Mouse (Mus musculus) hindbrain, embryonic 16.5 days (tissue): ENCODE measurements around the gene Cyp4f15. TPM values are rescaled to one million over a fixed set of nuclear protein-coding genes. Genes with fewer than 3 reads are reported as not detected.
"Not testable (repeated sequence)": the region's sequence is repeated elsewhere in the genome, so short reads cannot be mapped to it uniquely, and the experiment has no call there.

ENCODE experiments used
- ATAC-seq: fragments of 200-750 bp; cut with Nextera tagmentation; 2 replicates; pipeline ENCODE4 v1.8.0; 2017; ENCODE audit warnings: moderate TSS enrichment, moderate library complexity
- H3K27ac ChIP-seq: fragments of 300-500 bp; sonication (generic); 2 replicates; pipeline ENCODE4 v1.5.1; 2014; ENCODE audit warnings: low read depth, mild to moderate bottlenecking, control low read depth, low read length, moderate library complexity
- H3K27me3 ChIP-seq: fragments of 300-500 bp; sonication (generic); replicated peaks from 2 replicates; pipeline ENCODE4 v1.6.1; 2014; ENCODE audit warnings: low read length; ENCODE audit not compliant: control insufficient read depth, insufficient read depth
- H3K36me3 ChIP-seq: fragments of 300-500 bp; sonication (generic); 2 replicates; pipeline ENCODE4 v1.6.1; 2014; ENCODE audit warnings: mild to moderate bottlenecking, low read length, moderate library complexity, mixed read lengths; ENCODE audit not compliant: control insufficient read depth, insufficient read depth
- H3K4me1 ChIP-seq: fragments of 300-500 bp; sonication (generic); 2 replicates; pipeline ENCODE4 v1.6.1; 2014; ENCODE audit warnings: low read depth, low read length; ENCODE audit not compliant: control insufficient read depth, insufficient read depth
- H3K4me2 ChIP-seq: fragments of 300-500 bp; sonication (generic); 2 replicates; pipeline ENCODE4 v1.6.1; 2014; ENCODE audit warnings: mild to moderate bottlenecking, low read length, control low read depth, moderate library complexity
- H3K4me3 ChIP-seq: fragments of 300-500 bp; sonication (generic); 2 replicates; pipeline ENCODE4 v1.5.1; 2014; ENCODE audit warnings: mild to moderate bottlenecking, low read length, control low read depth, moderate library complexity
- H3K9ac ChIP-seq: fragments of 300-500 bp; sonication (generic); 2 replicates; pipeline ENCODE4 v1.6.1; 2014; ENCODE audit warnings: low read depth, mild to moderate bottlenecking, control low read depth, low read length, moderate library complexity
- H3K9me3 ChIP-seq: fragments of 300-500 bp; sonication (generic); 2 replicates; pipeline ENCODE4 v1.6.1; 2014; ENCODE audit warnings: mild to moderate bottlenecking, low read length, moderate library complexity; ENCODE audit not compliant: control insufficient read depth
- WGBS: fragments of 180-500 bp; shearing (Covaris S2); extraction: QIAGEN DNeasy Blood & Tissue Kit; methylation state at CpG from one replicate; pipeline ENCODE4 v1.1.7; 2014; 5-methylcytosine and 5-hydroxymethylcytosine counted together
- polyA plus RNA-seq: library from polyadenylated mRNA; unstranded; fragments of >200 nt; fragmentation: Nextera tagmentation; extraction: Ambion mirVana; gene quantifications from 2 replicates; pipeline ENCODE4 v1.2.1, GENCODE M21; 2015

Gene Cyp4f15
- polyA plus RNA-seq, 1 experiment from 2014 or later: 5.8 TPM

DNA sequence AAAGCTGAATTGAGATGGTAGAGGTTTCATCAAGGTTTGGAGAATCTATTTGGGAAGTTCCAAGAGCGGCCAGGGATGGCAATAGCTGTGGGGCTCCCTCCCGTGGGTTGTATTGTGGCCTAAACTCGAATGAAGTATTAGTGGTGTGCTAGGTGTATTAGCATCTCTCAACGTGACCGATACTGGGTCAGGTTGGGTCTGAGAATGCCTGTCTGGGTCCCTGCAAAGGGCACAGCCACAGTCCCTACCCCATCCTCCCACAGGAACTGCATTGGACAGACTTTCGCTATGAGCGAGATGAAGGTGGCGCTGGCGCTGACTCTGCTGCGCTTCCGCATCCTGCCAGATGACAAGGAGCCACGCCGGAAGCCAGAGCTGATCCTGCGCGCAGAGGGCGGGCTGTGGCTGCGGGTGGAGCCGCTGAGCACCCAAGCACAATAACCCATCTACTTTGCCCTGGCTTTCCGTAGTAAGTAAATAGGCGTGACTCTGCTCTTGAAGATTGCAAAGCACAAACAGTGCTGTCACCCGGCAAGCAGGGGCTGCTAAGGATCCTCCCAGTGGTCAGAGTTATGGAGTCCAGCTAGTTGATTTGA is 9.3 kb upstream of the Cyp4f15 start:
- no peaks in the 10 kb centered on the region for H3K27me3 ChIP-seq
- ATAC-seq: peak; percentile 48; the same call in 1 of the 2 replicates
- H3K4me3 ChIP-seq: no peak overlapping the region
- WGBS: 42% methylated on average over 21 of the region's 21 CpGs
- H3K27ac ChIP-seq: no peak overlapping the region
- no peaks in the 10 kb centered on the region for H3K4me1 ChIP-seq
- H3K36me3 ChIP-seq: no peaks in the 10 kb centered on the region
- H3K9ac ChIP-seq: no peak overlapping the region
- H3K9me3 ChIP-seq: no peaks in the 10 kb centered on the region
- H3K4me2 ChIP-seq: peak overlapping the region; percentile 27

DNA sequence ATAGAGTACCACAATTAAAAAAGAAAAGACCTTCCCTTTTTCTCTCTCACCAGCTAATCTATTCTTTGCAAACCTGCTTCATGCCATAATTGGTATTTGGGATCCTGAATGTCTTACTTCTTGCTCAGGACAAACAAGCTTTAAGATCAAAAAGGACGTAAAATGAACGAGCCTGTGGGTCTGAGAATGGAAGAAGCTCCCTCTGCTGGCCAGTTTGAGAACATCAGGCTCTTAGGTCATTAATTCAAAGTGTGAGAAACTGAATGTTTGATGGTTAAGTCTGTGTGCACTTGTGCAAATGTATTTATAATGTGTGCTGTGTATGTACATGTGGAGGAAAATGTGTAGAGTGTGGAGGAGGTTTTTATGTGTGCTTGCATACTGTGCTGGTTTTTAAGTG is 5.0 kb upstream of the Cyp4f15 start:
- 16% methylated on average over 2 of the region's 2 CpGs for WGBS
- H3K9ac ChIP-seq: no peak overlapping the region
- H3K4me1 ChIP-seq: no peaks in the 10 kb centered on the region
- H3K36me3 ChIP-seq: no peaks in the 10 kb centered on the region
- no peaks in the 10 kb centered on the region for H3K9me3 ChIP-seq
- H3K27me3 ChIP-seq: no peaks in the 10 kb centered on the region
- no peak overlapping the region for H3K4me3 ChIP-seq
- no peak for ATAC-seq
- H3K27ac ChIP-seq: no peak overlapping the region
- no peak overlapping the region for H3K4me2 ChIP-seq

DNA sequence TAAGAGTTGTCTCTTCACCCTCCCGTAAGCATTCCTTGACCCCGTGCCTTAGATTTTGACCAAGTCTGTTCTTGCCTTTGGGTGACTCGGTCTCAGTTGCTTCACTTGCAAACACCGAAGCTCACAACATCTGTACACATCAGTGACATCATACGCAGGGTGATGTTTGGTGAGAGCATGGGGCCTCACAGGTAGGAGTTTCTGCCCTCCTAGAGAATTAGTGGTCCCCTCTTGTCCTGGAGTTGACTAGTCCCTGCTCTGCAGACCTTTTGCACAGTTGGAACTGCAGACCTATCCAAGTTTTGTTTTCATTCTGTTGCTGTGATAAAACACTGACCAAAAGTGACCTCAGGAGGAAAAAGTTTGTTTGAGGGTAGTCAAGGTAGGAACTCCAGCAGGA is 1.3 kb downstream of the Cyp4f15 start:
- no peak overlapping the region for H3K4me3 ChIP-seq
- H3K27me3 ChIP-seq: no peaks in the 10 kb centered on the region
- 94% methylated on average over 5 of the region's 5 CpGs for WGBS
- no peak overlapping the region for H3K9ac ChIP-seq
- no peaks in the 10 kb centered on the region for H3K36me3 ChIP-seq
- no peak for ATAC-seq
- no peaks in the 10 kb centered on the region for H3K9me3 ChIP-seq
- H3K4me1 ChIP-seq: no peaks in the 10 kb centered on the region
- no peak overlapping the region for H3K27ac ChIP-seq
- no peak overlapping the region for H3K4me2 ChIP-seq

DNA sequence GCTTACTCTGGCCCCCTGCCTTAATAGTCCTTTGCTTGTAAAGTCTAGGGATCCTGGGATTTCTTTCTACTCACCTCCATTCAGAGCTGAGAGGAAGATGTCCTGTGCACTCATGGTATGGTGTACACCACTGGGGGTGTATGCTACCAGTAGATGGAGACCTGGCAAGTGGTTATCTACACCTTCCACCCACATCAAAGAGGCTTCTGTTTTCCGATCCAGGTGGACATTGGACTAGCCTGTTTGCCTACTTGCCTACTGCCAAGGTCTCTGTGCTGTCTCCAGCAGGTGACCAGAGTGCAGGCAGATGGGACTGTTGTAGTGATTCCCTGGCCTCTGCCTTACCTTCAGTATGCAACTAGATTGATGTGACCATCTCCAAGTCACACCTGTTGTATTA is 5.5 kb downstream of the Cyp4f15 start:
- no peak overlapping the region for H3K4me3 ChIP-seq
- no peak overlapping the region for H3K9ac ChIP-seq
- H3K4me2 ChIP-seq: no peak overlapping the region
- whole genome bisulfite sequencing: 100% methylated on average over 1 of the region's 1 CpGs
- H3K27me3 ChIP-seq: no peaks in the 10 kb centered on the region
- no peaks in the 10 kb centered on the region for H3K9me3 ChIP-seq
- no peak overlapping the region for H3K27ac ChIP-seq
- H3K36me3 ChIP-seq: no peaks in the 10 kb centered on the region
- no peak for ATAC-seq
- no peaks in the 10 kb centered on the region for H3K4me1 ChIP-seq

DNA sequence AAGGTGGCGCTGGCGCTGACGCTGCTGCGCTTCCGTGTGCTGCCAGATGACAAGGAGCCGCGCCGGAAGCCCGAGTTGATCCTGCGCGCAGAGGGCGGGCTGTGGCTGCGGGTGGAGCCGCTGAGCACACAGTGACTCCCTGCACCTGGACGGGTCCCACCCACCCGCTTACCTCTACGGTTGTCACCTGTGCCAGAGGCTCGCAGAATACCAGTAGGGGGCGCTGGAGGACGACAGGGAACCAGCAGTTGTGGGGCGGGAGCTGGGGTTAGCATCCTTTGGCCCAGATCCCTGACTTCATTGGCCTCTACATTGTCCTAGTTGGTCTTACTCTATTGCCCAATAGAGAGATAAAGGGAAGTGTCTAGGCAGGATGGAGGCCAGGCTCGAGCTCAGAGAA is 17.4 kb downstream of the Cyp4f15 start:
- peaks cover 11% of the 10 kb centered on the region for H3K9me3 ChIP-seq
- no peak overlapping the region for H3K4me3 ChIP-seq
- no peaks in the 10 kb centered on the region for H3K36me3 ChIP-seq
- no peak overlapping the region for H3K27ac ChIP-seq
- no peak overlapping the region for H3K4me2 ChIP-seq
- no peaks in the 10 kb centered on the region for H3K27me3 ChIP-seq
- no peak overlapping the region for H3K9ac ChIP-seq
- 52% methylated on average over 22 of the region's 22 CpGs for WGBS
- ATAC-seq: no peak
- H3K4me1 ChIP-seq: no peaks in the 10 kb centered on the region

DNA sequence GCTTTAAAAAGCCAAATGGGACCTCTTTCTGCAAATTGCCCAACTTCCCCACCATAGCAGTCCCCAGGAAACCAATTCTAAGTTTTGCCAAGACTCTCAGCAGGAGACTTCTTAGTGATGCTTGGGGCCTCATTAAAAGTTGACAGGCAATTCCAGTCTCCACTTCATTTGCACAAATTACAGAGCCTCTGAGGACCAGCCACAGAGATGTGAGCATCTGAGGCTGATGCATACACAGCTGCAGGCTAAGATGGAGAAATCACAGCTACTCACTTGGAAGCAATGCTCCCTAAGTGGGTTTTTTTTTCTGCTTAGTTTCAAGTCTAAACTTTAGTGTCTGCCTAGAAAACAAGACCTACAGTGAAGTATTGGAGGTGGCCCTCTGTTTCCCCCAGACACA is 25.1 kb downstream of the Cyp4f15 start:
- H3K27me3 ChIP-seq, H3K4me3 ChIP-seq, H3K9me3 ChIP-seq, H3K36me3 ChIP-seq, H3K27ac ChIP-seq, H3K4me2 ChIP-seq, H3K4me1 ChIP-seq, H3K9ac ChIP-seq: not testable (repeated sequence)
- peak; percentile 79; the same call in 1 of the 2 replicates for ATAC-seq

DNA sequence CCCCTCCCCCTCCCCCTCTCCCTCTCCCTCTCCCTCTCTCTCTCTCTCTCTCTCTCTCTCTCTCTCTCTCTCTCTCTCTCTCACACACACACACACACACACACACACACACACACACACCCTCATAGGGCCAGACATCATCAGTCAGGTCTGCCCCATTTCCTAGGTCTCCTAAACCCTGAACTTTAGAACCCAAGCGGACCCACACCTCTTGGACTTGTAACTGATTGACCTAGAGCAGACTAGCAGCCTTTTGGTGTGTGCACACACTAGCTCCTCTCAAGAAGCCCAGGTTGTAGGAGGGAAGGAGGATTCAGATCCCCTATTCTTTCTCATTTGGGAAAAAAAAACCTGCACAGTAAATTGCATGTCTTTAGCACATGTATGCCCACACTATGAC is 36.7 kb downstream of the Cyp4f15 start:
- not testable (repeated sequence) for H3K4me1 ChIP-seq, H3K36me3 ChIP-seq, H3K27ac ChIP-seq, H3K27me3 ChIP-seq, H3K9ac ChIP-seq, ATAC-seq, H3K4me3 ChIP-seq, H3K4me2 ChIP-seq, H3K9me3 ChIP-seq
- WGBS: 90% methylated on average over 1 of the region's 1 CpGs

DNA sequence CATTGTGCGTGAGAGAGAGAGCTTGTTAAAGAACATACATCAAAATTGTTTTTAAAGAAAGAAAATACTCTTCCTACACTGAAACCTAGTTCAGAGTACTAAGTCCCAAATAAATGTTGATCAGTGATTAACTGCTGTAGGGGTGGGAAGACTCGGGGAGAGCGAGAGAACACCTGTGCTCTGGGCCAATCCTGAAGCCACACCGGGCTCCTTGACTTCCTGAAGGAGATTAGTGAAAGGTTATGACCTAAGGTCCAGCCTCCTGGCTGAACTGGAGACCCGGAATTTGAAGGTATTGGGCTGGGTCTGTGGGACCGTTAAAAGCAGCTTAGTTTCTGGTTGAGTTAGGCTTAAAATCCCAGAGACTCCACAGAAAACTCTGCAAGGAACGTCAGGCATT is 37.3 kb downstream of the Cyp4f15 start:
- Histone ChIP-seq H3K27ac (no peak overlapping the region), H3K4me2 (no peak overlapping the region), H3K27me3 (no peaks in the 10 kb centered on the region), H3K36me3 (no peaks in the 10 kb centered on the region), H3K9me3 (peaks cover 2% of the 10 kb centered on the region; the same call in 1 of the 2 replicates), H3K4me1 (no peaks in the 10 kb centered on the region), H3K4me3 (no peak overlapping the region), H3K9ac (no peak overlapping the region)
- 80% methylated on average over 7 of the region's 7 CpGs for WGBS
- ATAC-seq: no peak

DNA sequence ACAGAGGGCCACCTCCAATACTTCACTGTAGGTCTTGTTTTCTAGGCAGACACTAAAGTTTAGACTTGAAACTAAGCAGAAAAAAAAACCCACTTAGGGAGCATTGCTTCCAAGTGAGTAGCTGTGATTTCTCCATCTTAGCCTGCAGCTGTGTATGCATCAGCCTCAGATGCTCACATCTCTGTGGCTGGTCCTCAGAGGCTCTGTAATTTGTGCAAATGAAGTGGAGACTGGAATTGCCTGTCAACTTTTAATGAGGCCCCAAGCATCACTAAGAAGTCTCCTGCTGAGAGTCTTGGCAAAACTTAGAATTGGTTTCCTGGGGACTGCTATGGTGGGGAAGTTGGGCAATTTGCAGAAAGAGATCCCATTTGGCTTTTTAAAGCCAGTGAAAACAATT is 40.9 kb downstream of the Cyp4f15 start:
- peak; percentile 75 for ATAC-seq
- not testable (repeated sequence) for H3K4me1 ChIP-seq, H3K4me2 ChIP-seq, H3K4me3 ChIP-seq, H3K9me3 ChIP-seq, H3K27me3 ChIP-seq, H3K9ac ChIP-seq, H3K36me3 ChIP-seq, H3K27ac ChIP-seq

DNA sequence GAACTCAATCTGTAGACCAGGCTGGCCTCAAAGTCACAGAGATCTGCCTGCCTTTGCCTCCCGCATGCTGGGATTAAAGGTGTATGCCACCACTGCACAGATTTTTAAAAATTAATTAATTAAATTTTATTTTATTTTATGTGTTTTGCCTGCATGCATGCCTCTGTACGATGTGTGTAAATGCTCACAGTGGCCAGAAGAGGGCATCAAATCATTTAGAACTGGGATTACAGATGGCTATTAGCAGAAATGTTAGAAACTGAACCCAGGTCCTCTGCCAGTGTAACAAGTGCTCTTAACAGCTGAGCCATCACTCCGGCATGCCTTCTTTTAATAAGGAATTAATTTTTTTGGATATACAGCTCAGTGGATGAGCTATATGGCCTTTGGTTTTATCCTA is 43.6 kb downstream of the Cyp4f15 start:
- Histone ChIP-seq H3K4me3 (no peak overlapping the region), H3K36me3 (no peaks in the 10 kb centered on the region), H3K9me3 (no peaks in the 10 kb centered on the region), H3K4me2 (no peak overlapping the region), H3K9ac (no peak overlapping the region), H3K27ac (no peak overlapping the region), H3K4me1 (no peaks in the 10 kb centered on the region), H3K27me3 (no peaks in the 10 kb centered on the region)
- no peak for ATAC-seq
- WGBS: 76% methylated on average over 3 of the region's 3 CpGs
